Mouse (Mus musculus): ENCODE data around the gene Gsto1.

Gene Gsto1

DNA sequence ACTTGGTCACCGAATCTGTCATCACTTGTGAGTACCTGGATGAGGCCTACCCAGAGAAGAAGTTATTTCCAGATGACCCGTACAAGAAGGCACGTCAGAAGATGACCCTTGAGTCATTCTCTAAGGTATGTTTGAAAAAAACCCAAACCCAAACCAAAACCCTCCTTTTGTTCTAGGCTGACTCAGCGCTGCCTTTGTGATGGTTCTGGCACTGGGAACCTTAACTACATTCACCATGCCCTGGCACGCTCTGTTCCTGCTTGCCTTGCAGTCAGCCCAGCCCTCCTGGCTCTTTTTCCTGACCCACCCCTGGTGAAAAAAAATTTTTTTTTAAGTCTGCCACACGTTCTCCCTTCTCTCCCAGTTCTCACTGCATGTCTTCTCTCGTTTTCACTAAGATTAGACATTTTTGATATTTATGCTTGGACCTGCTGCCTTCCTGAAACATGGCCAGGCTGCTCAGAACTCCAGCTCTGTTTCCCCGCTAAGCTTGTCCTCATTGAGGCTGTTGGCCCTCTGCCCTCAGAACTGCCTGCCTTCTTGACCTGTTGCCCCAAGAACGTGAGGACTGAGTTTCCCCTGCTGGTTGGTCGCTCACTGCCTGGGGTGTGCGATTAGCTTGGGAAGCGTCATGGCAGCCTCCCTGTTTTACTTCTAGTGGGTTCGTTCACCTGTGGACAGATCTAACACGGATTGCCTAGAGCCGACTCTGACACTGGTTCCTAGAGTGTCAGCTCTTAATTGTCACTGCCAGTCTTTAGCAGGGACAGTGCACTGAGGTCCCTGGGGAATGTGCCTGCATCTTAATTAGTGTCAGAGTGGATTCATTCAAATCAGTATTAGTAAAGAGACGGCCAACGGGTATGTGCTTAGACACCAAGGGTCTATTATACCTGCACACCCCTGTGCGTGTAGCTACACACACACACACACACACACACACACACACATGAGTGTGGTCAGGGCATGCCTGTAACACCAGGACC is 3.5 kb downstream of the Gsto1 start:
- DNase-seq (ENCODE audit: low spot score) = no peak

DNA sequence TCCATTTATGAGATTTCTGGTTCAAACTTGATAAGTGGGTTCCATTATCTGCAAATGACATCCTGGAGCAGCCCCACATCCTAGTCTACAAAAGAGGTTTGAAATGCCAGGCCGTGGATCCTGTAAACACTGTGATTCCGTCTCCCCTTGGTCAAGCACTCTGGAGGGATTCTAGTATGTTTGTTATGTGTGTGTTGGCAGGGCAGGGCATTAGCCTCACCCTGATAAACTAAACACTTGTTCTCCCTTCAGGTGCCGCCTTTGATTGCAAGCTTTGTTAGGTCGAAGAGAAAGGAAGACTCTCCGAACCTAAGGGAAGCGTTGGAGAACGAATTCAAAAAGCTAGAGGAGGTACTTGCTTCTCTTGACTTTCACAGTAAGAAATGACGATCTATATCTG is 4.4 kb downstream of the Gsto1 start:
- no peak for DNase-seq (ENCODE audit: low spot score)

DNA sequence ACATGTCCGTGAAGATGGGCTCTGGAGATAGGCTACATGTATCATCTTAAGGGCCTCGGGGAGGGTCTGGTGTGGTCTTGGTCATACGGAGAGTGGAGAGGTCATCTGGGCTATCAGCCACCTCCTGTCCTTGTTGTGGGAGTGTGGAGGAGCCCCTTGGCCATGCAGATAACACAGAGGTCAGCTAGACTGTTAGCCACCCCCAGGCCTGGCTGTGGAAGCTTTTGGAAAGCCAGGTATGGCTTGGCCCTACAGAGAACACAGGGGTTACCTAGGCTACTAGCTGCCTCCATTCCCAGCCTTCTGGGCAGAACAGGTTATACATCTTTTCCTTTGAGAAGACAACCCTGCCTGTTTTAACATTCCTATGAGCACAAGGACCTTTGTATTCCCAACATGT is 7.8 kb downstream of the Gsto1 start:
- DNase-seq (ENCODE audit: low spot score) = no peak

DNA sequence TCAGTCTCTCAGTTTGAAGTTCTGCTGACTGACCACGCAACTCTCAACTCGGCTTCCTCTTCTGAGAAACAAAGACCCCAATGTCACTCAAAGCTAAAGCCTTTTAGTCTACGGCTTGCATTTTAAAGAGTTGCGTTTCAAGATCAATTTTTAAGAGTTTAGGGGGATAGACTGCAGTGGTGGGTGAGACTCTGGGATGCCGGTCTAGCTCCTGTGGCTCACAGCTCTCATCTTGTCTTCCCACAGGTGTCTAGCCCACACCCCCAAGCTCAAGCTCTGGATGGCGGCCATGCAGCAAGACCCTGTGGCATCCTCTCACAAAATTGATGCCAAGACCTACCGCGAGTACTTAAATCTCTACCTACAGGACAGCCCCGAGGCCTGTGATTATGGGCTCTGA is 9.3 kb downstream of the Gsto1 start:
- no peak for DNase-seq (ENCODE audit: low spot score)

DNA sequence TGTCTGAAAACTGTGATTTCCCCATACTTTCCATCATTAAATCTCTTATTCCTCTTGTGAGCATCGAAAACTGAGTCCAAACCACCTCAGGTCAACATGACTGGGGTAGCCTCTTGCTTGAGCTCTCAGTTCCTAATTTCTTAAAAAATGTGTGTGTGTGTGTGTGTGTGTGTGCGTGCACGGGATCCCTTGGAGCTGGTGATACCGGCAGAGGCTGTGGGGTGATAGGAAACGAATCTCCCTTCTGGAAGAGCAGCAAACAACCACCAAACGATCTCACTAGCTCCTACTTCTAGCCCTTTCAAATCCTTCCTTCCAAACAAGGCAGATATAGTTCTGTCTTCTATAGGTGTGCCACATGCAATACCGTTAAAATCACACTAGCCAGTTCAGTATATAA is 10.0 kb downstream of the Gsto1 start:
- DNase-seq (ENCODE audit: low spot score) = no peak

DNA sequence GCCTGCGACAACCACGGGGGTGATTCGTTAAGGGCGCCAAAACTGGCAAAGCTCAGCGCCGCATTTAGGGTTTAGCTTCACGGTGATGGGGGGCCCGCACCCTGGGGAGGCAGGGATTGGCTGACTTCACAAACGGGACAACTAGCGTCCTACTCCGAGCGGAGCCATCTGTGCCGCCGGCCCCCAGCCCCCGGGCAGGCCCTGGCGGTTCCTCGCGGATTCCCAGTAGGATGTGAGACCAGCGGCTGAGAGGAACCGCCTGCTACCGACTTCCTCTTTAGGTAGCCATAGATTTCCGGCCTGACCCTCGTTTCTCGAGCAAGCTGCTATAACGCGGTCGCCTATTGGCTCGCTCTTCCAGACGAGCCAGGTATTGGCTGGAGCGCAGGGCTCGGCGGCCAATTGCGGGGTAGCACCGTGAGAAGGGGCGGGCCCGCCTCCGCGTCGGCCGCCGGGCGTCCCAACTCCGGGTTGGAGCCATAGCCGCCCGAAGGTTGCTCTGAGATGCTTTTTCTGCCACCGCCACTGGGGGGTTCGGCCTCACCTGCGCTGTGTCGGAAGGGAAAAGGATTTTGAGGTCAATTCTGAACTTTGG is 10.7 kb downstream of the Gsto1 start, which contains the start of gene Gsto2:
TSS of gene Gsto2 (plus strand) at position 182 of the 595 bp plus-strand sequence.
- DNase-seq (ENCODE audit: low spot score) = peak; percentile 88

DNA sequence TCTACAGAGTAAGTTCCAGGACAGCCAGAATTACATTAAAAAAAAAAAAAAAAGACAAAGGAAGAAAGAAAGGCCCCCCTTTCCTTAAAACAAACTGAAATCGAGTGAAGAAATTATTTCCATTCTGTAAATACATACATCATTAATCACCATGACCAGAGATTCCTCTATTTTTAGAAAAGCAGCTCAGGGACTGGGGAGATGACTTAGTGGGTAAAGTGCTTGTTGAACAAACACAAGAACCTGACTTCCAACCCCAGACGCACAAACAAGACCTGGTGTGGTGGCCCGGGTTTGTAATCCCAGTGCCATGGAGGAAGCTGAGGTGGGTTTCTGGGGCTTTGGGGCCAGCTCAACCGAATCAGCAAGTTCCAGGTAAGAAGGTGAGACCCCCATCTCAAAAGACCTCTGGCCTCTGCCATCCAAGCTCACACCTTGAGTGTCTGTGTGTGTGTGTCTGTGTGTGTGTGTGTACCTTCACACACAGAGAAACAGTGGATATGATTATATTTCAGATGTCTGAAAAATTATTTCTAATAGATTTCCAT is 12.9 kb downstream of the Gsto1 start:
- DNase-seq (ENCODE audit: low spot score) = no peak

DNA sequence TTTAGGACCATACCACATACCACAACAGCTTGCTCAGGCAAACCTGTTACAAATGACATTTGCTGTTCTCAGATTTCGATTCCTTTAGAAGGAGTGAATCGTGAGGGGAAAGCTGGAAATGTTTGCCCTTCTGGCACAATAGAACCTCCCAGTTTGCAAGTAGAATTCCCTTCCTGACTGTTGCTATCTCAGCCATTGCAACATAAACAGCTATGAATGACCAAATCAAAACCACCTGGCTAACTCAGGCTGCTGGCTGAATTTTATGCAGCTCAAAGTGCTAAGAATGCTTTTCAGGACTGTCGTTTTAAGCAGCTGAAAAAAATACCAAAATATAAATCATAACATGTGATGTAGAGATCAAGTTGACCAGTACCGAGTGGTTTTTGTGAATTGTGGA is 14.2 kb downstream of the Gsto1 start:
- DNase-seq (ENCODE audit: low spot score) = no peak

DNA sequence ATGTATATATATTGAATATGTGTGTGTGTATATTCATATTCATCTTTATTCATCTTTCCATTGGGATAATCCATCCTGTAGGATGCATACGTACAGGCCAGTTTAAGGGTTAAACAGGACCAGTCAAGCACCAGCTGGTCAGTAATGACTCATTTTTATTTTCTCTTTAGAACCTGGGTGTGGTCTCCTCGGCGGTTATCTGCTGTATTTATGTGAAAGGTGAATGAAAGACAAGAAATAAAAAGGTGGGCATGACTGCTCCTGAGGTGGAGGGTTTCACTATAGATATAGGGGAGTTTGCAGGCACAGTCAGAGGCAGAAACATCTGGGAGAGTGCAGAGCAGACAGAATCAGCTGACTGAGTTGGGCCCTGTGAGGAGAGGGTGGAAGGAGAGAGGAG is 14.7 kb downstream of the Gsto1 start:
- no peak for DNase-seq (ENCODE audit: low spot score)

DNA sequence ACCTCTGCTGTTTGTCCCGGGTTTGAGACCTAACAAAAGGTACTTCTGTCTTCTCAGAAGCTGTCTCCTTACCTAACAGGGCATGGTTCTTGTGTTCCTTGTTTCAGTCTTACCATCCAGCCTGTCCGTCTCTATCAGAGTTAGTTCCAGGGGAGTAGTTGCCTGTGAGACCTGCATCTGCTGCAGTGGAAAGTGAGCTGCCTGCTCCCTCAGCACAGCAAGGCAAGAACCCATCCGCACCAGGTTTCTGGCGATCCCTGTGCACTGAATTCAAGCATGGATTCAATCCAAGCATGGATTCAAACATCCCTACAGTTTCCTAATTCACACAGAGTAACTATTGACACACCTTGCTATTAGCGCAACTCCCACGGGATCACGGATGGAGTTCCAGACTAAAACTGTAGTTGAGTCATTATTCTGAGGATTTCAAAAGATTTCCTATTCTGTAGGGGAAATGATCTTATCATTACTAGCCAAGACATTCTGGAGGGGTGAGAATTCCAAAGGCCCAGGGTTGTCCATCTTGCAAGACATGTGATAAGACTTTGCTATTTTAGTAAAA is 15.4 kb downstream of the Gsto1 start:
- no peak for DNase-seq (ENCODE audit: low spot score)

DNA sequence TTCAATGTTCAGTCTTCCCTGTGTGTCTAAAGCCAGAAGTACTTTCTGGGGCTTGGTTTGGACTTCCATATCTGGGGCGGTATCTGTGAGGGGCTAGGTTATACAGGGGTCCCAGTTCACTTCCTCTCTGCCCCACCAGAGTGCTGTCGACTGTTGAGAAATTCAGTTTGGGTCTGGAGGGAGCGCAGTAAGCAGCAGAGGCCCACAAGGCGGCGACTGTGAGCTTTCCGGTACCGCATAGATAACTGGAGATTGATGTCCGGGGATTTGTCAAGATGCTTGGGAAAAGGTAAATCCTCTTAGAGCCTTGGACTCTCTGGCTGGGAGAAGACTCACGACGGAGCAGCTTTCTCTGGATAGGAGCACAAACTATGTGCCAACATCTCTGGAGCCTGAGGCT is 16.7 kb downstream of the Gsto1 start:
- no peak for DNase-seq (ENCODE audit: low spot score)

DNA sequence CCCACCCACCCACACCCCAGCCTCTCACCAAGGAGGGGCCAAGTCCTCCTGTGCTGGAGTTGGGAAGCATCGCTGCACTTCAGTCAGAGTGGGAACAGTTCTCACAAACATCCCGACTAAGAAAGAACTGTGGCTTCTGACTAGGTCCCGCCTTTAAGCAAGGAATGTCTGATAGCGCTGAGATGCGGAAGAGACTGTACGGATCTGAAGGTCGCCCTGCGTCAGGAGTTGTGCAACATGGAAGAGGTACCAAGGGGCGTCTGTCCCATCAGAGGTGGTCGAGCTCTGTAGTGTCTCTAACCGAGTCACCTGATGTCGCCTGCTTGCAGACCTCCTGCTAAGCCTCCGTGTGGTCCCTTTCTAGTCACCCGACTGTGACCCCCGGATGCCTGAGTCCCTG is 21.5 kb downstream of the Gsto1 start:
- no peak for DNase-seq (ENCODE audit: low spot score)

DNA sequence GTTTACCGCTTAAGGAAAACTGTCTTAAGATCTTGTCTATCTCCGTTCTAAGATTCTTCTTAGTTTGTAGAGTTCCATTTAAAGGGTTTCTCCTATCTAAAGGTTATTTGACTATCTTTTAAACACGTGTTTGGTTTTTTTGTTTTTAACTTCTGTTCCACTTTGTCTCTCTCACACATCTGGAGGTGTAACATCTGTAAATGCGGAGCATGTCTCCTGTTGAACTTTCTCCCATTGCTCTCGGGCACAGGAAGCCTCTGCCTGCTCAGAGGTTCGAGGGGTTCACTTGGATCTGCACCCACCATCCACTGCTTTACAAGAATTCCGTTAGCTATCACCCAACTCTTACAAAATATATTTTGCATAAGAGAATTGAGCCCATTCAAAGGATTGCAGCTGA is 26.8 kb downstream of the Gsto1 start:
- DNase-seq (ENCODE audit: low spot score) = no peak

DNA sequence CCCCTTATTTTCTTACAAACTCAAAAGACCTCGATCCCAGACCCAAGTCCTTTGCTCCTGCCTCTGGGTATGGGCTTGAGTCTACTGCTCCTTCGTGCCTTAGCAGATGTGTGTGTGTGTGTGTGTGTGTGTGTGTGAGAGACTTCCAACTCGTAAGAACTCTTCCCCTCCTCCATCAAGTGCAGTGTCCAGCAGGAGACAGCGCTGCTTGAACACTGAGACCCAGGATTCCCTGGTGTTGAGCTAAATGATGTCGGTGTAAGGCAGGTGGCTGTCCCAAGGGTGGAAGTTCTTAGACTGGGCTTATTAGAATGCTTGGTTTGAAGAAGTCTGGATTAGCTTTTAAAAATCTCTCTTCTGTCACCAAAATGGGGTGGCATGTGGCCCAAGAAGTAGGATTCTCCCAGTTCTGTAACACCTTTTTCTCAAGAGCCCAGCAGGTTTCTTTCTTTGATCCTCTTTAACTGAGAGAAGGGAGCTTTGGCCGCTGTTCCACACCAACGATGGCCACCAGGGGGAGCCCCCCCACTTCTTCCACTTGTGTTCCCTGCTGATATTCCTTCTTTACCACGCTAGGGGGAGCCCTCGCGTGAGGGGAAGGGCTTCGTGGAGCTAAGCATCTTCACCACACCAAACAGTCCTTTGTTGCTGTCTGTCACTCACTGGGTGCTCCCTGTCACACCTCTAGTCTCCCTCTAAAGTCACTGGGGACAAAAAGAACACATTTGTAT is 27.5 kb downstream of the Gsto1 start:
- peak; percentile 83 for DNase-seq (ENCODE audit: low spot score)

DNA sequence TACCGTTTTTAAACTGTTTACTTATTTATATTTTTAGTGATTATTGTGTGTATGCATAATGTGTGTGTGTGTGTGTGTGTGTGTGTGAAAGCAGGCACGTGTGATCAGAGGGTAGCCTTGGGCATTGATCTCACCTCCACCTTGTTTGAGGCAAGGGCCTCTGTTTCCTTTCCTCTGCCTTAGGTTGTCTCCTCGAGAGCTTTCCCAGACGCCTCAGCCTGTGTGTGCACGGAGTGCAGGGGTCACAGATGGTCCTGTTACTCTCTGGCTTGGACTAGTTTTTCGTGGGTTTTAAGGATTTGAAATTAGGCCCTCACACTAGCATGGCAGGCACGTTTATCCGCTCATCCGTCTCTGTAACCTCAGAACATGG is 28.1 kb downstream of the Gsto1 start:
- no peak for DNase-seq (ENCODE audit: low spot score)

DNA sequence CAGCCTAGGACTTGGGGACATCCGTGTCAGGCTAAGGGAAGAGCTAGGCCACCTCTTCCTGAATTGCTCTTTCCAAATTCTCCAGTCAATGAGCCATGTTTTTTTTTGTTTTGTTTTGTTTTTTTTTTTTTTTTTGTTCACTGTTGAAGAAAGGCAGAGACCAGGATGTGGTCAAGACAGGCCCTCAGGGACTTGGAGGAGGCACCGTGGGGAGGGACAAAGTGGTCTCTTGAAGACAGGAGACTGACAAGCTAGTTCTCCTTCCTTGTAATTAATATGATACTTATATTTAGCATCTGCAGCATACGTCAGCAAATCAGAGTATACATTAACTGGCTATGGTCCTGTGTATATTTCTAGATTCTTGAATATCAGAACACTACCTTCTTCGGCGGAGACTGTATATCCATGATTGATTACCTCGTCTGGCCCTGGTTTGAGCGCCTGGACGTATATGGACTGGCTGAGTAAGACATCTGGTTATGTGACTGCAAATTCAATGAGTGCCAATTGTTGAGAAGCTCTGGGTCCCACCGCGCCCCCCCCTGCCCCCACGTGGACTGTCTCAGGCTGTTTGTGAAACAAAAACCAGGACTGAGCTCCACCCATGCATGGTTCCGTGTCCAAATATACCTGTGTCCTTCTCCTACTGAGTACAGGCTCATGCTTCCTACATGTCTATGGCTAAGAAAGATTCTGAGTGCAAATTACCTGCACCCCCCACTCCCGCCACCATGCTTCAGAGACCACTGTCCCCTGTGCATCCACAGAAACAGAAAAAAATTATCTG is 29.7 kb downstream of the Gsto1 start:
- no peak for DNase-seq (ENCODE audit: low spot score)

DNA sequence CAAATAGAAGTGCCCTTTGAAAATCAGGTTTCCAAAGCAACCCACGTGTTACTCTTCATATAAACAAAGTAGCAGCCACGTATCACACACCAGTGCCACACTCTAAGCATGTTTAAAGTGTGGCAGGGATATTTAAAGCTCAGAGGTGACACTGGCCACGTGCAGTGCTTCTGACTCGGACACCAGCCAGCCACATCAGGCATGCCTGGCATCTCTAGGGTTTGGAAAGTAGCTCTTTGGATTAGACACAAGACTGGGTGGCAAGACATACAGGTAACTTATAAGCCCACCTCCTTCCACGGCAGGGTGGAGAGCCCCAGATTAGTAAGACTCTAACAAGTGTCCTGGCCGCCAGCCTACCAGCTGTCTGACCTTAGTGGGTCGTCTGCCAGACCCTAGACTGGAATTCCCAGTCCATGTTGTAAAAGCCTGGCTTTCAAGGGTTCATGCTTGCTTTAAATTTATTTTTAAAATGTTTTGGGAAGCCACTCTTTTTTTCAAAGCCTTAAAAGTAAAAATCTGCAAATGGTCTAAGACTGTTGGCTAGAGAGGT is 30.5 kb downstream of the Gsto1 start:
- no peak for DNase-seq (ENCODE audit: low spot score)

DNA sequence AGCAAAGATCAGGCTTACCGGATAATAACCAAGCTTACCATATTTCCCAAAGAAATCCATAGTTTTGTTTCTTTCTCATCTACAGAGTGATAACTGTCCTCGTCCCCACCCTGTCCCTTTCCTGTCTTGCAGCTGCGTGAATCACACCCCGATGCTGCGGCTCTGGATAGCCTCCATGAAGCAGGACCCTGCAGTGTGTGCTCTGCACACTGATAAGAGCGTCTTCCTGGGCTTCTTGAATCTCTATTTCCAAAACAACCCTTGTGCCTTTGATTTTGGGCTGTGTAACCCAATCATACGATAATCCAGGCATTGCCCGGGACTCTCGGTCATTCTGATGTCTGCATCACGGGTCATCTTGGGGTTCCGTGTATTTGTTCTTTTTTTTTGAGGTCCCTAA is 31.1 kb downstream of the Gsto1 start:
- no peak for DNase-seq (ENCODE audit: low spot score)

DNA sequence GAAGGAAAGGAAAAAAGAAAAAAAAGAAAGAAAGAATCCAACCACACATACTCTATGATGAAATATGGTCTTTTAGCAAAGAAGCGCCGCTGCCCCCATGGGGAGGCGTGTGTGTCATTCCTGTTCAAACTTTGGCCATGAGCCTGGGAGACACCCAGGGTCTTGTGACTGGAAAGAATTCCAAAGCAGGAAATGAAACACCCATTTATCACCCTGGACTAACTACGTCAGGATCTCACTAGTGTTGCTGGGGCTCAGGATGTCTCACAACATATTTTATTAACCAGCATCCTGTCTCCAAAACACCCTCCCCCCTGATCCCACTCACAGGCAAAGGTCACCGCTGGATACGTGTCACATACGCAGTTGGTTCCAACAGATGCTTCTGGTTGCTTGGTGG is 31.8 kb downstream of the Gsto1 start:
- DNase-seq (ENCODE audit: low spot score) = no peak

DNA sequence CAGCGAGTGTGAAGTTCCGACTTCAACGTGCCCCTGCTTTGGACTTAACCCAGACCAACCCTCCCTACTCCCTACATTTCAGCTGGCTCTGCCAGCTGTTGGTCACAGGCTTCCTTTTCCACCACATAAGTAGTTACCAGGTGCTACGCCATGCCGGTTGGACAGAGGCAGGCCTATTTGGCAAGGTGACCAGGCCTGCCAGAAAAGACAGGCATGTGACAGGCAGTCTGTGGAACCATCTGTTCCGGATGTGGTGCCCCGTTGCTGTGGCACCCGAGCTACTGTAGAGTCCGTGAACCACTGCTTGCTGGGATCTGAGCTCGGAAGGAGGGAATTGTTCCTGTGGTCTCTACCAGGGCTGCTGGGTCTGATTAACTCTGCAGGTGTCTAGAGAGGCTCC is 32.6 kb downstream of the Gsto1 start:
- no peak for DNase-seq (ENCODE audit: low spot score)

DNA sequence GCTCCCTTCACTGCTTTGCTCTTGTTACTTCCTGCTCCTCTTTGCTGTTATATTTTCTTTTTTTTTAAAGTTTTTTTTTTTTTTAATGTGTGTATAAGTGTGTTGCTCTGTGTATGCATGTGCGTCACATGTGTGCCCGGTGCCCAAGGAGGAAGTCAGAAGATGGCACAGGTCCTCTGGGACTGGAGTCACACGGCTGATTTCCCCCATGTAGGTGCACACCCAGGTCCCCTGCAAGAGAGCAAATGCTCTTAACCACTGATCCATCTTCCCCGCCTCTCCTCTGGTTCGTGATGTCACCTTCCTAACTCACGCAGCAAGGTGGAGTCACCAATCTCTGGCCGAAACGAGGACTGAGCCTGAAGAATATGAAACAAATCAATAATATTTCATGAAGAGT is 33.3 kb downstream of the Gsto1 start:
- DNase-seq (ENCODE audit: low spot score) = peak; percentile 57
